Mouse (Mus musculus): ENCODE measurements around the gene Numb. TPM values are rescaled to one million over a fixed set of nuclear protein-coding genes. Genes with fewer than 3 reads are reported as not detected.

The Numb gene
- 53.2 and 55.1 TPM in 2 replicates for polyA plus RNA-seq (2012; rRNA removed; ENCODE audit: low replicate concordance)

DNA sequence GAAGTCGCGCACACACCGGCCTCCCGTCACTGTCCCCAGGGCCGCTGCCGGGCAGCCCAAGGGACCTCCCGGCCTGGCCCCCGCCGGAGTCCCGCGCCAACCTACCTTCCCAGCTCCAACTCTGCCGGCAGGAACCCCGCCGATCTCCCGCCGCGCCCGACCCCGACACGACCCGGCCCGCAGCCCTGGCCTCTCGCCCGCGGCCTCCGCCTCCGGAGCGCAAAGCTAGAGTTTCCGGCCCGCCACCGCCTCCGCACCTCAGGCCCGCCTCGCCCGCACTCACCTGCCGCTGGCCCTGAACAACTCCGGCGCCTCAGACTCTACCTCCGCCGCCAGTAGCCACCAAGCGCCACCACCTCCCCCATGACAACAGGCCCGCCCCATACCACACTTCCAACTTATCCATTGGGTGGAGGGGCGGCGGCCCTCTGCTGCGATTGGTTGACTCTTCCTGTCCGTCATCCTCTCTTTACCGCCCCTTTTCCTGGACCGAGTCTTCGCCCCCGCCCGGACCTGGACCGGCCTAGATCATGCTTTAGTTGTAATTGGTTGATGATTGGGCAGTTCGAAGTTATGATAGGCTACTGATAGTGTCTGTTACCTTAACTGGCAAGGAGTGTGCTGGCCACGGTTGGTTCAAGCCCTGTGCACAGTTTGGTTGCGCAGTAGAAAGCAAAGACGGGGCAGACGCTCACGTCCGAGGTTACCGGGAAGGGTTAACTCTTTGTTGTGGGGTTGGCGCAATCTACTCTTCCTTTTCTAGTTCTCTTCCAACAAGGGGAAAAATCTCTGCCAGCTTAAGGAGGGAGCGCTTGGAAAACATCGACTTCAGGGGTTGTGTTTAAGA is at the start of gene Numb:
Gene Numb (minus strand): TSS at position 400 of the 847 bp plus-strand sequence.

DNA sequence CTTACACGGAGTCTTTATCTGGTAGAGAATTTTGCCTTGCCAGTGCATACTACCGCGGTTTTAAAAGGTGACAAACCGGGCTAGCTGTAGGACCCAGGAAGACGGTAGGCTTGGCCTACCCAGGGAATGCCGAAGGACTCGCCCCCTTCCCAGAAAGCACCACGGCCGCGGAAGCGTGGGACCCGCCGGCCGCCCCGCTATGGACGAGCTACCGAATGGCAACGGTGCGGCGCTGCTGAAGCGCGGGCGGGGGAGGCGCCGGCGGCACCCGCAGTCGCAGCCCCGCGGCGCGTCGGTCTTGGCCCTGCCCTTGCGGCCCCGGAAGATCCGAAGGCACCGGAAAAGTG is 28.7 kb upstream of the Numb start, which contains the start of gene Riox1:
Gene Riox1 (plus strand): TSS at position 116 of the 347 bp plus-strand sequence.

DNA sequence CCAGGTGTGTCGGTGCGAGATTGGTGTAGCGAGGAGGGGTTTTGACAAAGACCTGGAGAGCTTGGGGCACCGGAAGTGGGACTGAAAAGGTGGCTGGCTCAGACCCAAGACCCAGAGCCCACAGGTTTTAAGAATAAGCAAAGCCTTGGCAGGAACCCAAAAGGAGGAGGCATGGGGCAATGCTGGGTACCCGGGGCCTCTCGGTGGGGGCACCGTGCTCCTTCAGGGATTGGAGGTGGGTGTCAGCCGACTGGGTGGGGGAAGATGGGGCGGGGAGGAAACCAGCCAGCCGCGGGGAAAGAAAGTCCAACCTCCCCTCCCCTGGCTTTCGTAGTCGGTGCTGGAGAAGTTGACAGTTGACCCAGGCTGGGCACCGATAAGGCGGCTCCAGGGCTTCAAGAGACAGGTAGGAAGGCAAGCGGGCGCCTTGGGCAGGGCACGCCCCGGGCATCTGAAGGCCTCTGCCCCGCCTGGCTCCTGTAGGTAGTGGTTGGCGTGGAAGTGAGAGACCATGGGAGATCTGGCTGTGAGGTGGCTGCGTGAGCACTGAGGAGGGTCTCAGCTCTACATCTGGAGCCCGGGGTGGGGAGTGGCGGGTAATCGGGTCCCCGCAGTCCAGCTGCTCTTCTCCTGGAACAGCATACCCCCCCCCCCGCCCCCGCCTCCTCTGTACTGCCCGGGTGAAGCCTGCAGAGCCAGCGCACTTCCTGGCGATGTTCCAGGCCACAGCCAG is 158.3 kb downstream of the Numb start, which contains the start of gene Papln:
Gene Papln (plus strand): TSS at position 324 of the 733 bp plus-strand sequence.

Other genes with a start within 250 kb of the Numb start
- 22.7 and 40.3 TPM in 2 replicates for gene Psen1, start 233.8 kb downstream of the Numb start, polyA plus RNA-seq (2012; rRNA removed; ENCODE audit: low replicate concordance)
- gene Papln, start 158.3 kb downstream of the Numb start, polyA plus RNA-seq (2012; rRNA removed; ENCODE audit: low replicate concordance), result 10.0 and 10.4 TPM in 2 replicates
- gene Riox1, start 28.7 kb upstream of the Numb start, polyA plus RNA-seq (2012; rRNA removed; ENCODE audit: low replicate concordance), result 3.5 and 13.8 TPM in 2 replicates
- gene Heatr4, start 62.9 kb upstream of the Numb start, polyA plus RNA-seq (2012; rRNA removed; ENCODE audit: low replicate concordance), result not detected in 2 replicates
- gene Acot2, start 65.9 kb upstream of the Numb start, polyA plus RNA-seq (2012; rRNA removed; ENCODE audit: low replicate concordance), result 20.8 and 22.5 TPM in 2 replicates
- gene Acot1, start 87.6 kb upstream of the Numb start, polyA plus RNA-seq (2012; rRNA removed; ENCODE audit: low replicate concordance), result 0.85 and 18.0 TPM in 2 replicates
- gene Acot4, start 116.4 kb upstream of the Numb start, polyA plus RNA-seq (2012; rRNA removed; ENCODE audit: low replicate concordance), result 1.8 and 3.2 TPM in 2 replicates
- not detected in 2 replicates for gene Gm49366, start 117.0 kb upstream of the Numb start, polyA plus RNA-seq (2012; rRNA removed; ENCODE audit: low replicate concordance)
- gene Acot3, start 130.2 kb upstream of the Numb start, polyA plus RNA-seq (2012; rRNA removed; ENCODE audit: low replicate concordance), result not detected in 2 replicates
- gene Acot5, start 147.4 kb upstream of the Numb start, polyA plus RNA-seq (2012; rRNA removed; ENCODE audit: low replicate concordance), result 0.08 TPM in 1 of 2 replicates, not detected in the other
- gene Acot6, start 178.7 kb upstream of the Numb start, polyA plus RNA-seq (2012; rRNA removed; ENCODE audit: low replicate concordance), result 2.9 and 6.7 TPM in 2 replicates
- 2.8 and 6.8 TPM in 2 replicates for gene Dnal1, start 192.4 kb upstream of the Numb start, polyA plus RNA-seq (2012; rRNA removed; ENCODE audit: low replicate concordance)
- gene Pnma1, start 226.6 kb upstream of the Numb start, polyA plus RNA-seq (2012; rRNA removed; ENCODE audit: low replicate concordance), result 0.11 and 0.12 TPM in 2 replicates